Mouse (Mus musculus) forebrain, embryonic 13.5 days (tissue): Measurements from ENCODE around the gene A730046J19Rik. TPM values are rescaled to one million over a fixed set of nuclear protein-coding genes. Genes with fewer than 3 reads are reported as not detected.
A peak's percentile ranks its signal among the peaks of the same experiment; 100 is the strongest.

ENCODE experiments used
- ATAC-seq: fragments of 200-750 bp; cut with Nextera tagmentation; 2 replicates; pipeline ENCODE4 v1.8.0; 2017
- H3K27ac ChIP-seq: fragments of 300-500 bp; sonication (generic); 2 replicates; pipeline ENCODE4 v1.5.1; 2015; ENCODE audit warnings: inconsistent platforms, mild to moderate bottlenecking, moderate library complexity
- H3K27me3 ChIP-seq: fragments of 300-500 bp; sonication (generic); 2 replicates; pipeline ENCODE4 v1.6.1; 2015; ENCODE audit warnings: mild to moderate bottlenecking, inconsistent platforms
- H3K36me3 ChIP-seq: fragments of 300-500 bp; sonication (generic); 2 replicates; pipeline ENCODE4 v1.6.1; 2015; ENCODE audit warnings: mild to moderate bottlenecking, inconsistent platforms; ENCODE audit not compliant: poor library complexity, severe bottlenecking
- H3K4me1 ChIP-seq: fragments of 300-500 bp; sonication (generic); 2 replicates; pipeline ENCODE4 v1.6.1; 2015; ENCODE audit warnings: inconsistent platforms
- H3K4me2 ChIP-seq: fragments of 300-500 bp; sonication (generic); 2 replicates; pipeline ENCODE4 v1.6.1; 2015; ENCODE audit warnings: inconsistent platforms, mild to moderate bottlenecking, moderate library complexity
- H3K4me3 ChIP-seq: fragments of 300-500 bp; sonication (generic); 2 replicates; pipeline ENCODE4 v1.5.1; 2015; ENCODE audit warnings: mild to moderate bottlenecking, inconsistent platforms
- H3K9ac ChIP-seq: fragments of 300-500 bp; sonication (generic); 2 replicates; pipeline ENCODE4 v1.6.1; 2015; ENCODE audit warnings: mild to moderate bottlenecking, inconsistent platforms
- H3K9me3 ChIP-seq: fragments of 300-500 bp; sonication (generic); replicated peaks from 2 replicates; pipeline ENCODE4 v1.6.1; 2016; ENCODE audit warnings: inconsistent platforms
- WGBS: fragments of 180-500 bp; shearing (Covaris S2); methylation state at CpG from one replicate; pipeline ENCODE4 v1.1.7; 2015; 5-methylcytosine and 5-hydroxymethylcytosine counted together
- polyA plus RNA-seq: library from polyadenylated mRNA; unstranded; fragments of >200 nt; fragmentation: Nextera tagmentation; extraction: Ambion mirVana; gene quantifications from 2 replicates; pipeline ENCODE4 v1.2.1, GENCODE M21; 2015

The A730046J19Rik gene
- 0.21 TPM in 2 replicates for polyA plus RNA-seq

GRCm38 (mm10) chrX:144153523-144153922 is at the start of gene A730046J19Rik:
Gene A730046J19Rik, plus strand, starts transcription at chrX:144153695.
- Histone ChIP-seq H3K9me3 (no peaks in the 10 kb centered on the region), H3K27me3 (no peaks in the 10 kb centered on the region), H3K4me3 (no peak within 1 kb of the TSS), H3K4me1 (no peaks in the 10 kb centered on the region), H3K27ac (no peak within 1 kb of the TSS), H3K4me2 (peak within 1 kb of the TSS; percentile 43), H3K36me3 (no peaks in the 10 kb centered on the region), H3K9ac (no peak within 1 kb of the TSS)
- WGBS, result 15% methylated on average over 8 of the region's 8 CpGs
- ATAC-seq, result no peak

GRCm38 (mm10) chrX:144104619-144105416 is 48.7 kb upstream of the A730046J19Rik start:
- Histone ChIP-seq H3K9ac (no peak overlapping the region), H3K36me3 (no peaks in the 10 kb centered on the region), H3K4me1 (no peaks in the 10 kb centered on the region), H3K4me3 (no peak overlapping the region), H3K4me2 (no peak overlapping the region), H3K9me3 (no peaks in the 10 kb centered on the region), H3K27me3 (no peaks in the 10 kb centered on the region), H3K27ac (no peak overlapping the region)
- peak; percentile 58; the same call in 1 of the 2 replicates for ATAC-seq
- WGBS, result 64% methylated on average over 2 of the region's 2 CpGs

- Histone ChIP-seq H3K9me3 (no peaks in the 10 kb centered on the region), H3K9ac (no peak overlapping the region), H3K27me3 (no peaks in the 10 kb centered on the region), H3K27ac (no peak overlapping the region), H3K4me3 (no peak overlapping the region), H3K4me2 (no peak overlapping the region), H3K4me1 (no peaks in the 10 kb centered on the region), H3K36me3 (no peaks in the 10 kb centered on the region)
- no peak for ATAC-seq
- 70% methylated on average over 1 of the region's 1 CpGs for WGBS
Observed at GRCm38 (mm10) chrX:144136281-144136680, 17.2 kb upstream of the A730046J19Rik start.

- 41% methylated on average over 2 of the region's 2 CpGs for WGBS
- Histone ChIP-seq H3K36me3 (no peaks in the 10 kb centered on the region), H3K27ac (no peak overlapping the region), H3K4me2 (no peak overlapping the region), H3K27me3 (no peaks in the 10 kb centered on the region), H3K9me3 (no peaks in the 10 kb centered on the region), H3K4me3 (no peak overlapping the region), H3K4me1 (no peaks in the 10 kb centered on the region), H3K9ac (no peak overlapping the region)
- 0 out of 2 replicates have a peak, but pooled peaks have one; percentile 16 for ATAC-seq
Observed at GRCm38 (mm10) chrX:144149987-144150386, 3.5 kb upstream of the A730046J19Rik start.

GRCm38 (mm10) chrX:144154111-144154510 is 616 bp downstream of the A730046J19Rik start:
- H3K4me2 ChIP-seq, result peak overlapping the region; percentile 43
- H3K4me3 ChIP-seq, result no peak overlapping the region
- H3K9me3 ChIP-seq, result no peaks in the 10 kb centered on the region
- 34% methylated on average over 7 of the region's 7 CpGs for WGBS
- H3K9ac ChIP-seq, result no peak overlapping the region
- H3K4me1 ChIP-seq, result no peaks in the 10 kb centered on the region
- no peaks in the 10 kb centered on the region for H3K36me3 ChIP-seq
- no peak for ATAC-seq
- H3K27ac ChIP-seq, result no peak overlapping the region
- H3K27me3 ChIP-seq, result no peaks in the 10 kb centered on the region

- no peaks in the 10 kb centered on the region for H3K36me3 ChIP-seq
- H3K4me3 ChIP-seq, result no peak overlapping the region
- 42% methylated on average over 5 of the region's 5 CpGs for WGBS
- no peak overlapping the region for H3K4me2 ChIP-seq
- no peaks in the 10 kb centered on the region for H3K27me3 ChIP-seq
- no peak for ATAC-seq
- H3K9me3 ChIP-seq, result no peaks in the 10 kb centered on the region
- H3K9ac ChIP-seq, result no peak overlapping the region
- no peak overlapping the region for H3K27ac ChIP-seq
- H3K4me1 ChIP-seq, result no peaks in the 10 kb centered on the region
Observed at GRCm38 (mm10) chrX:144162936-144163335, 9.4 kb downstream of the A730046J19Rik start.

Other genes starting within 250 kb of the A730046J19Rik start
- 196 and 206 TPM in 2 replicates for gene Dcx, start 220.4 kb upstream of the A730046J19Rik start, polyA plus RNA-seq
- 18.6 and 20.6 TPM in 2 replicates for gene Alg13, start 164.1 kb downstream of the A730046J19Rik start, polyA plus RNA-seq